Mouse (Mus musculus) hindbrain, embryonic 14.5 days (tissue): ENCODE results near the gene Runx3. TPM values are rescaled to one million over a fixed set of nuclear protein-coding genes. Genes with fewer than 3 reads are reported as not detected.

Source experiments
- ATAC-seq: fragments of 200-750 bp; cut with Nextera tagmentation; 2 replicates; pipeline ENCODE4 v1.8.0; 2017; ENCODE audit warnings: moderate number of reproducible peaks, mild to moderate bottlenecking, moderate TSS enrichment, moderate library complexity; ENCODE audit not compliant: low FRiP score
- DNase-seq: peaks from one replicate; pipeline ENCODE4 v3.0.0-alpha.2; 2015; ENCODE audit warnings: low spot score
- H3K27ac ChIP-seq: fragments of 300-500 bp; sonication (generic); 2 replicates; pipeline ENCODE4 v1.5.1; 2014; ENCODE audit warnings: mild to moderate bottlenecking, moderate library complexity
- H3K27me3 ChIP-seq: fragments of 300-500 bp; sonication (generic); 2 replicates; pipeline ENCODE4 v1.6.1; 2014; ENCODE audit warnings: mild to moderate bottlenecking, low read length, mixed read lengths; ENCODE audit not compliant: control insufficient read depth, insufficient read depth
- H3K36me3 ChIP-seq: fragments of 300-500 bp; sonication (generic); replicated peaks from 2 replicates; pipeline ENCODE4 v1.6.1; 2014; ENCODE audit not compliant: control insufficient read depth, insufficient read depth
- H3K4me1 ChIP-seq: fragments of 300-500 bp; sonication (generic); replicated peaks from 2 replicates; pipeline ENCODE4 v1.6.1; 2014; ENCODE audit warnings: antibody characterized with exemption, low read length, mixed read lengths; ENCODE audit not compliant: control insufficient read depth, insufficient read depth
- H3K4me2 ChIP-seq: fragments of 300-500 bp; sonication (generic); replicated peaks from 2 replicates; pipeline ENCODE4 v1.6.1; 2014; ENCODE audit warnings: mild to moderate bottlenecking, moderate library complexity
- H3K4me3 ChIP-seq: fragments of 300-500 bp; sonication (generic); replicated peaks from 2 replicates; pipeline ENCODE4 v1.5.1; 2014; ENCODE audit warnings: mild to moderate bottlenecking, low read length
- H3K9ac ChIP-seq: fragments of 300-500 bp; sonication (generic); 2 replicates; pipeline ENCODE4 v1.6.1; 2014
- H3K9me3 ChIP-seq: fragments of 300-500 bp; sonication (generic); 2 replicates; pipeline ENCODE4 v1.6.1; 2016; ENCODE audit warnings: low read length; ENCODE audit not compliant: control insufficient read depth
- WGBS: fragments of 180-500 bp; shearing (Covaris S2); extraction: QIAGEN DNeasy Blood & Tissue Kit; methylation state at CpG from one replicate; pipeline ENCODE4 v1.1.7; 2014; 5-methylcytosine and 5-hydroxymethylcytosine counted together
- polyA plus RNA-seq: library from polyadenylated mRNA; unstranded; fragments of >200 nt; fragmentation: Nextera tagmentation; extraction: Ambion mirVana; gene quantifications from 2 replicates; pipeline ENCODE4 v1.2.1, GENCODE M21; 2014

Gene Runx3
- polyA plus RNA-seq, 1 experiment from 2014 or later, result not detected

DNA sequence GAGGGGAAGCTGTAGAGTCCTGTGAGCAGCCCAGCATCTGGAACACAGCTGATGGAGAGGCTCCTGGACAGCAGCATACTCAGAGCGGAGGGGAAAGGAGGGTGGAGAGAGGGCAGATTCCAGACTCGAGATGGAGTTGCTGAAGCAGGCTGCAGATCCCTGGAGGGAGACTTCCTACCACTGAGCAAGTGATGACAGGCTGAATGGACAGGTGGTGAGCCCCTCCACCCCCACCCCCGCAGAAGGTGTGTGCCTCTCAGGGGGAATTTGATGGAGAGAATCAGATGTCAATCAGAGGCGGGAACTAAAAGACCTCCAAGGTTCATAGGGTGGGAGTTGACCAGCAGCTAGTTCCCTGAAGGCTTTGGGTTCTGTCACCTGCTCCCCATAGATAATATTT, 13.5 kb upstream of the Runx3 start:
- 63% methylated on average over 4 of the region's 4 CpGs for WGBS
- no peak overlapping the region for H3K4me2 ChIP-seq
- DNase-seq, result no peak
- ATAC-seq, result no peak
- H3K4me1 ChIP-seq, result no peaks in the 10 kb centered on the region
- 0 out of 2 replicates have a peak, but pooled peaks cover 2% of the 10 kb centered on the region for H3K9me3 ChIP-seq
- no peak overlapping the region for H3K9ac ChIP-seq
- no peaks in the 10 kb centered on the region for H3K36me3 ChIP-seq
- H3K4me3 ChIP-seq, result no peak overlapping the region
- no peaks in the 10 kb centered on the region for H3K27me3 ChIP-seq
- no peak overlapping the region for H3K27ac ChIP-seq

DNA sequence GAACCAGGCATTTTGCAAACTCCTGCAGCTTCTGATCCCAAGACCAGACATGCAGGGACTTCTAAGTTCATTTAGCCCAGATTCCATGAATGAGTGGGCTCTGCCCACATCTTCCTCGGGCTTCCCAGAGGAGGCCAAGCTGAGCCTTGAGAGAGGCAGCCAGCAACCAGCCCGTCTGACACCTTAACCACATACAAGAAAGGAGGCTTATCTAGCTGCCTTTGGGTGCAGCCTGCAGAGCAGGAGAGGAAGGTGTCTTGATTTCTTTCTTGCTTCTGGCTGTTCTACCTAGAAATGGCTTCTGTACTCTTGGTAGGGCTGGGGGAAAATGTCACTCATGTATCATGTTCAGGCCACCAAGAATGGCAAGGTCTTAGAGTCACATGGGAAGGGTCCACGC, 11.8 kb upstream of the Runx3 start:
- 79% methylated on average over 3 of the region's 3 CpGs for WGBS
- ATAC-seq (no peak), DNase-seq (no peak)
- Histone ChIP-seq H3K27me3 (no peaks in the 10 kb centered on the region), H3K4me3 (no peak overlapping the region), H3K4me2 (no peak overlapping the region), H3K9me3 (0 out of 2 replicates have a peak, but pooled peaks cover 8% of the 10 kb centered on the region), H3K9ac (no peak overlapping the region), H3K4me1 (no peaks in the 10 kb centered on the region), H3K27ac (no peak overlapping the region), H3K36me3 (no peaks in the 10 kb centered on the region)

DNA sequence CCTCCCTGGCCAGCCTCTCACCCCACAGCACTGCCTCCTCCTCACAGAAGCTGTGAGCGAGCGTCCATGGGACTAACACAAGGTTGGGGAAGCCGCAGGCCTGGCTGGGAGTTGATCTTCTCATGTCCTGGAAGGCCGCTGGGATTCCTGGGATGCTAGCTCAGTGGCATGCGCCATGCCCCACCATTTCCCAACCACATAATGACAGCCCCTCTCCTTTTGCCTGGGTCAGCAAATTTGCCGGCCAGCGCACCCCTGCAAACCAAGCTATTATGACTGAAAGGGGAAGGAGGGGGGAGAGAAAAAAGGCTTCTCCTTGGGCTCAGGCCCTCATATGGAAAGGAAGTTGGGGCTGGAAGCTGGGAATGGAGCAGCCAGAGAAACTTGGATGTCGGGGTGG, 6.8 kb upstream of the Runx3 start:
- ATAC-seq, result no peak
- no peaks in the 10 kb centered on the region for H3K27me3 ChIP-seq
- H3K4me3 ChIP-seq, result no peak overlapping the region
- H3K4me1 ChIP-seq, result no peaks in the 10 kb centered on the region
- H3K9ac ChIP-seq, result no peak overlapping the region
- no peak overlapping the region for H3K27ac ChIP-seq
- DNase-seq, result no peak
- 83% methylated on average over 8 of the region's 8 CpGs for WGBS
- H3K4me2 ChIP-seq, result no peak overlapping the region
- H3K36me3 ChIP-seq, result no peaks in the 10 kb centered on the region
- 0 out of 2 replicates have a peak, but pooled peaks cover 8% of the 10 kb centered on the region for H3K9me3 ChIP-seq

DNA sequence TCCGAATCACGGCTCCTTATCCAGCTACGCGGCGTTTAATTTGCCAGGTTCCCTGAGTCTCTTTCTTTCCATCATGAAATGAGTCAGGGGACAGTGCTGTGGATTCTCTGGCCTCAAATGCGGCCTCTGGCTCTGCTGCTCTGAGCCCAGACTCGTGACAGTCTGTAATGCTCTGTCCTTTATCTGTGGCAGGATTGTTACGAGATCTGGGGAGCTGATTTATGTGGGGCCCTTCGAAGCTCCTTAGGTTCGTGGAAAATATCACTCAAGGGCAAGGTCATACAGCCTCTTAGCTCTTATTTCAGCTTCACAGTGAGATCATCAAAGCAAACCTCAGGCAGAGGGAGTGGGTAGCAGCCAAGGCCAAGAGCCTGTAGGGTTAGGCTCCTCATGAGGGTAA, 6.2 kb upstream of the Runx3 start:
- Histone ChIP-seq H3K4me2 (no peak overlapping the region), H3K4me1 (no peaks in the 10 kb centered on the region), H3K36me3 (no peaks in the 10 kb centered on the region), H3K4me3 (no peak overlapping the region), H3K9me3 (0 out of 2 replicates have a peak, but pooled peaks cover 8% of the 10 kb centered on the region), H3K27me3 (no peaks in the 10 kb centered on the region), H3K27ac (no peak overlapping the region), H3K9ac (no peak overlapping the region)
- DNase-seq (no peak), ATAC-seq (no peak)
- WGBS, result 87% methylated on average over 10 of the region's 10 CpGs

DNA sequence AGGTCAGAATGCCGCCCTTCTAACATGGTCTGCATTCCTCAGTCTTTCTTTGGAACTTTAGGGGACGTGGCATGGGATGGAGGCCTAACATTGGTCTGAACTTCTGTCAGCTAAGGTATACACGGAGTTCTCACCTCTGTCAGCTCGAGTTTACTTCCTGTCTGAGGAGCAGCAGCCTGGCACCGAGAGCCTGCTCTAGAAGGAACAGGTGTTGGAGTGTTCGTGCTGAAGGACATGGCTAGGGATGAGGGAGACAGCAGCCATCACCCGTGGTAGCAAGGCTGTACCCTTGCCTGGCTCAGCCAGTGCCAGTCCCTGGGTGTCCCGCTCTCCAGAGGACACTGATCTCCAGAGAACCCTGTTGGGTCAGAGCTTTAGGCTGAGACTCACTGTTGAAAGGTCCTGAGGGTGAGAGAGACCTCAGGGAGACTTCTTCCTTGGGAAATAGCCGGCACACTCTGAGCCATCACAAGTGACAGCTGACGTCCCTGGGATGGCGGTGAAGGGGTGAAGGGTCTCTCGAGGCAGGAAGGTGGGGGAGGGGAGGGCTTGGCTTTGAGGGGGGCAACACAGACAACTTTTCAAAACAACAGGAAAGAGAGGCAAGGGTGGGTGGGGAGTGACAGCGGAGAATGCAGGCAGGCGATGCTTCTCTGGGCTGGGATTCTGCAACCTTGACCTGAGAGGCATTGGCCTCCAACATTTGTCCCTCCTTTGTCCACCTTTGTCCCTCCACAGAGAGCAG, 4.9 kb upstream of the Runx3 start:
- Histone ChIP-seq H3K4me2 (no peak overlapping the region), H3K27me3 (no peaks in the 10 kb centered on the region), H3K4me3 (no peak overlapping the region), H3K9me3 (0 out of 2 replicates have a peak, but pooled peaks cover 8% of the 10 kb centered on the region), H3K27ac (no peak overlapping the region), H3K4me1 (no peaks in the 10 kb centered on the region), H3K36me3 (no peaks in the 10 kb centered on the region), H3K9ac (no peak overlapping the region)
- ATAC-seq (no peak), DNase-seq (no peak)
- WGBS, result 61% methylated on average over 14 of the region's 14 CpGs

DNA sequence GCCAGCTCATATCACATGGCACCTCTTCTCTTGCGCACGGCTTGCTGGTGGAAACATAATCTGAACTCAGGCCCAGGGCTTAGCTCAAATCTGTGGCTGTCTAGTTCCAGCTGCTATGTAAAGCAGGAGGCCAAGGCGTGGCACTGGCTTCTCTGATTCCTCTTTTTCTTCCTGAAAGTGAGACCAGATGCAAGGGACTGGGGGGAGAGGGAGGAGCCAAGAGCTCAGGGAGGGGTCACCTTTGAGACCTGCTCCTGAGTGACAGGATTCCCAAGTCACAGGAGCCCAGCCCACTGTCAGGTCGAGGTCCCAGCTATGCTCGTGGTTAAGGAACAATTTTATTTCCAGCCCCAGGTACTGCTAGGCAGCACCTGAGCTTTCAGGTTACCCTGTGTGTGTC, 4.1 kb upstream of the Runx3 start:
- 0 out of 2 replicates have a peak, but pooled peaks cover 8% of the 10 kb centered on the region for H3K9me3 ChIP-seq
- DNase-seq (no peak), ATAC-seq (no peak)
- H3K36me3 ChIP-seq, result no peaks in the 10 kb centered on the region
- no peaks in the 10 kb centered on the region for H3K4me1 ChIP-seq
- WGBS, result 60% methylated on average over 5 of the region's 5 CpGs
- H3K9ac ChIP-seq, result no peak overlapping the region
- no peak overlapping the region for H3K4me3 ChIP-seq
- H3K4me2 ChIP-seq, result no peak overlapping the region
- H3K27me3 ChIP-seq, result no peaks in the 10 kb centered on the region
- no peak overlapping the region for H3K27ac ChIP-seq

DNA sequence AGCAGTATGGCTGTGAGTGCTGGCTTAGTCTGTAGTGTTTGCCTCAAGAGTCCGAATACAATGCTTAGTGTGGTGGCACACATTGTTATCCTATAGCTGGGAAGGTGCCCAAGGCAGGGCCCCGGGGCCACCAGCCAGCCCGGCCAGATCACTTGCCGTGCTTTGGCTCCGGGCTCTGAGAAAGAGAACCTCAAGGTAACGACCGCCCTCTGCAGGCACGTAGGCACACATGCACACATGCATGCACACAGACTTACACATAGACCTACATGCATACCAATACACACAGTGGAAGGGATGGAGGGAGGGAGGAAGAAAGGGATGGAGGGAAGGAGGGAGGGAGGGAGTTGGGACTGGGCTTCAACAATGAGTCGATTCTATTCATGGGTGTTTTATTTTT, 2.6 kb upstream of the Runx3 start:
- ATAC-seq, result no peak
- WGBS, result 94% methylated on average over 9 of the region's 9 CpGs
- no peaks in the 10 kb centered on the region for H3K9me3 ChIP-seq
- no peak for DNase-seq
- H3K4me3 ChIP-seq, result no peak overlapping the region
- no peak overlapping the region for H3K4me2 ChIP-seq
- no peaks in the 10 kb centered on the region for H3K27me3 ChIP-seq
- H3K27ac ChIP-seq, result no peak overlapping the region
- no peaks in the 10 kb centered on the region for H3K36me3 ChIP-seq
- H3K4me1 ChIP-seq, result no peaks in the 10 kb centered on the region
- H3K9ac ChIP-seq, result no peak overlapping the region

DNA sequence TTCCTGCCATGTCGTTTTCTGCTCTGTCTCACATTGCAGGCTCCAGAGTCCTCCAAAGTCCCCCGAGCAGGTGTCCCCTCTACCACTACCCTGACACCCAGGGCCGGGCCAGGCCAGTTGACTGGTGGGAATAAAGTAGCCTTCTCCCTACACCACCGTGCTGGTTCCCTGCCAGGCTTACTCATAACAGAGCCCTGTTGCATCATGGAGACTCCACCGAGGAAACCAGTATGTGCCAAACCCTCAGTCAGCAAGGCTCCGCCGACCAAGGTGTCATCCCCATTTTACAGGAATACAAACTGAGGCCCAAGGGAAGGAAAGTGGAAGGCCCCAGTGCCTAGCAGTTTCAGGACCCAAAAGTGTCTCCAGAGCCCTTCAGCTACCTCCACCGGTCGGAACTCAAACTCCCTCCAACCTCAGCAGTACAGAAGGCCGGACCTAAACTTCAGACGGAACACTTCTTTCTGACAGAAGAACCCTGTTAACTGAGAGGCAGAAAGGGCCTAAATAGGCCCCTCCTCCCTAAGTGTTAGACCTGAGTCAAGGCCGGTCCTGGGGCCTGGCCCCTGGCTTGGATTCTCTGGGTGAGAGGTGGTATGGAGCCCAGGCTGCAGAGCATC, 1.5 kb upstream of the Runx3 start:
- Histone ChIP-seq H3K4me2 (no peak overlapping the region), H3K36me3 (no peaks in the 10 kb centered on the region), H3K27ac (no peak overlapping the region), H3K4me3 (no peak overlapping the region), H3K4me1 (no peaks in the 10 kb centered on the region), H3K9ac (no peak overlapping the region), H3K27me3 (no peaks in the 10 kb centered on the region), H3K9me3 (no peaks in the 10 kb centered on the region)
- ATAC-seq (no peak), DNase-seq (no peak)
- WGBS, result 90% methylated on average over 12 of the region's 12 CpGs

DNA sequence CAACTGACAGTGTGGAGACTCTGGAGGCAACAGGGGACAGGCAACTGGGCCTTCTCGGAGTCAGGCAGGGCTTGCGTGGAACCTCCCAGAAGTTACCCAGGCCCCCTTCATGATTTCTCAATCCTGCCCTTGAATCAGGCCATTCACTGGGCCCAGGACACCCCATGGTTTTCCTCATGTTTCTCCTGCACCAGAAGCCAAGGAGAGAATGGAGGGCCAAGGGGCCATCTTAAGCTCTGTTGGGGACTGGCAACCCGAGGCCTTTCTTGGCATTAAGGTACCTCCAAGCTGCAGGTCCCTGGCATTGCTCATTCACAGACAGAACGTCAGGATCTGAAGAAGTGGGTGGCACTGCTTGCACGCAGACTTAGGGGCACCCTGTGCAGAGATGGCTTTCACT, 3.3 kb downstream of the Runx3 start:
- H3K27me3 ChIP-seq, result peaks cover 5% of the 10 kb centered on the region
- no peak overlapping the region for H3K4me2 ChIP-seq
- H3K4me1 ChIP-seq, result peaks cover 2% of the 10 kb centered on the region; the same call in 1 of the 2 replicates
- 76% methylated on average over 5 of the region's 5 CpGs for WGBS
- no peak overlapping the region for H3K9ac ChIP-seq
- no peaks in the 10 kb centered on the region for H3K36me3 ChIP-seq
- H3K4me3 ChIP-seq, result no peak overlapping the region
- H3K27ac ChIP-seq, result no peak overlapping the region
- DNase-seq, result no peak
- H3K9me3 ChIP-seq, result no peaks in the 10 kb centered on the region
- ATAC-seq, result no peak
